ENCODE assay signal across 19 mouse cellular contexts in the genomic region with DNA sequence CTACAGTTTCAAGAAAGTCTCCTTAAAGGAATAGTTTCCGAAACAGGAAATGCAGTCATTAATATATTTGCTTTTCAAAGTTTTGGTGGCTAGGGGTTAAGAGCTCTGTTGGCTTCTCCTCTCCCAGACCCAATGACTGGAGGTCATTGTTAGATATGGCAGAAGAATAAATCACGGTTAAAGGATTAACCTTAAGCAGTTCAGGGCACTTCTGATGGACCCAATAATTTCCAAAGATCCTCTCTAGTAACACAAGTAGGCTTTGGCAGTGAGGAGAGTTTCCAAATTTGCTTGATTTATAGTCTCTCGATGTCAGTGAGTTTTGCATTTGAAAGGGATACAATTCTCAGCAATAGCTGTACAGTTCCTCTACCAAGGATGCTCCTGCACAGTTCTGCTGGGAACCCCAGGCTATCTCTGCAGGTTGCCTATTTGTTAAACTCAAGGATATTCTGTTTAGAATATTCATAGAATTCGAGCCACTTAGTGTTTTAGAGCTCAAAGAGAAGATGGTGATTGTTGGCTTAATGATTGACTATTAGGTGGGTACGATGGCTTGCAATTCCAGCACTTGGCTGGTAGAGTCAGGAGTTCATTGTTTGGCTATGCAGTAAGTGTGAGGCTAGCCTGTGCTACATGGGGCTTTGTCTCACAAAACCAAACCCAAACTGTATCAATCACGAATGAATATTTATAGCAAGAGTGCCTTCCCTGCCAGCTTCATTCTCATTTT. TPM values are rescaled to one million over a fixed set of nuclear protein-coding genes. Genes with fewer than 3 reads are reported as not detected.
DNase-seq lines count a peak whose midpoint lies in the region; ATAC-seq and TF ChIP-seq lines count a peak whose summit lies in the region.
"Had no signal": no experiment of that assay in that cellular context is flagged by ENCODE, and none has a peak within 500 bp of the region (broad histone marks: within the 10 kb centered on the region; RNA-seq: fewer than 3 reads in every experiment).

No protein-coding gene starts in this region.

- H3K4me1 ChIP-seq in hindbrain, embryonic 12.5 days: peaks cover 8% of the 10 kb centered on the region; the same call in 1 of the 2 replicates
- no peaks in the 10 kb centered on the region for H3K4me1 ChIP-seq in hindbrain, postnatal 0 days (ENCODE audit: insufficient read depth, low read length)
- peaks cover 4% of the 10 kb centered on the region; the same call in 1 of the 2 replicates for H3K4me1 ChIP-seq in midbrain, embryonic 11.5 days (ENCODE audit: control insufficient read depth, insufficient read depth, low read length)
- H3K4me1 ChIP-seq in midbrain, embryonic 10.5 days: peaks cover 15% of the 10 kb centered on the region
- peaks cover 10% of the 10 kb centered on the region for H3K4me1 ChIP-seq in forebrain, embryonic 16.5 days (replicated peaks; ENCODE audit: control insufficient read depth, insufficient read depth, low read length)

- no peaks in the 10 kb centered on the region for H3K9me3 ChIP-seq in hindbrain, embryonic 12.5 days (replicated peaks)
- no peaks in the 10 kb centered on the region for H3K9me3 ChIP-seq in hindbrain, postnatal 0 days (ENCODE audit: low read length)
- no peaks in the 10 kb centered on the region for H3K9me3 ChIP-seq in midbrain, embryonic 11.5 days (ENCODE audit: control insufficient read depth, low read length)
- 0 out of 2 replicates have a peak, but pooled peaks cover 5% of the 10 kb centered on the region for H3K9me3 ChIP-seq in midbrain, embryonic 10.5 days (replicated peaks)
- 0 out of 2 replicates have a peak, but pooled peaks cover 4% of the 10 kb centered on the region for H3K9me3 ChIP-seq in forebrain, embryonic 16.5 days (ENCODE audit: control insufficient read depth, low read length)
- H3K9me3 ChIP-seq: heart, embryonic 15.5 days had no signal

- peak; percentile 23; the same call in 1 of the 2 replicates for ATAC-seq in hindbrain, embryonic 12.5 days (ENCODE audit: low FRiP score)
- no peak for ATAC-seq in hindbrain, postnatal 0 days
- peak; percentile 58 for ATAC-seq in midbrain, embryonic 11.5 days (ENCODE audit: low FRiP score)
- no peak; the same call in 1 of the 2 replicates for ATAC-seq in forebrain, embryonic 16.5 days
- ATAC-seq: CD4-positive, CD25-positive, alpha-beta regulatory T cell, adult 4 months had no signal

- H3K36me3 ChIP-seq in hindbrain, embryonic 12.5 days: no peaks in the 10 kb centered on the region
- no peaks in the 10 kb centered on the region for H3K36me3 ChIP-seq in hindbrain, postnatal 0 days (ENCODE audit: insufficient read depth, low read length)
- no peaks in the 10 kb centered on the region for H3K36me3 ChIP-seq in midbrain, embryonic 11.5 days (ENCODE audit: control insufficient read depth, insufficient read depth, low read length)
- no peaks in the 10 kb centered on the region for H3K36me3 ChIP-seq in midbrain, embryonic 10.5 days
- H3K36me3 ChIP-seq in forebrain, embryonic 16.5 days (ENCODE audit: control insufficient read depth, insufficient read depth): no peaks in the 10 kb centered on the region
- H3K36me3 ChIP-seq: embryonic facial prominence, embryonic 10.5 days; heart, embryonic 15.5 days; limb, embryonic 15.5 days had no signal

- H3K27ac ChIP-seq in hindbrain, embryonic 12.5 days: no peak overlapping the region
- no peak overlapping the region for H3K27ac ChIP-seq in hindbrain, postnatal 0 days
- no peak overlapping the region for H3K27ac ChIP-seq in midbrain, embryonic 11.5 days (ENCODE audit: low read depth, low read length)
- no peak overlapping the region for H3K27ac ChIP-seq in midbrain, embryonic 10.5 days (replicated peaks)
- peak overlapping the region; percentile 53; the same call in 1 of the 2 replicates for H3K27ac ChIP-seq in forebrain, embryonic 16.5 days (ENCODE audit: low read length)
- H3K27ac ChIP-seq: embryonic facial prominence, embryonic 10.5 days; gastrocnemius, adult 2 months; heart, embryonic 15.5 days; limb, embryonic 15.5 days had no signal

- H3K27me3 ChIP-seq in hindbrain, embryonic 12.5 days: no peaks in the 10 kb centered on the region
- no peaks in the 10 kb centered on the region for H3K27me3 ChIP-seq in hindbrain, postnatal 0 days (ENCODE audit: insufficient read depth, low read length)
- H3K27me3 ChIP-seq in midbrain, embryonic 11.5 days (ENCODE audit: control insufficient read depth, insufficient read depth, low read length): no peaks in the 10 kb centered on the region
- peaks cover 4% of the 10 kb centered on the region; the same call in 1 of the 2 replicates for H3K27me3 ChIP-seq in midbrain, embryonic 10.5 days (ENCODE audit: low read depth, poor library complexity, severe bottlenecking)
- no peaks in the 10 kb centered on the region for H3K27me3 ChIP-seq in forebrain, embryonic 16.5 days (replicated peaks; ENCODE audit: control insufficient read depth, insufficient read depth, low read length)
- H3K27me3 ChIP-seq: heart, embryonic 15.5 days; limb, embryonic 15.5 days had no signal

- H3K9ac ChIP-seq in hindbrain, embryonic 12.5 days: no peak overlapping the region
- no peak overlapping the region for H3K9ac ChIP-seq in hindbrain, postnatal 0 days (replicated peaks; ENCODE audit: low read length)
- H3K9ac ChIP-seq in midbrain, embryonic 11.5 days (ENCODE audit: low read length): no peak overlapping the region
- no peak overlapping the region for H3K9ac ChIP-seq in forebrain, embryonic 16.5 days (replicated peaks; ENCODE audit: low read depth, low read length)
- H3K9ac ChIP-seq: heart, embryonic 15.5 days; limb, embryonic 15.5 days had no signal

- no peak for DNase-seq in hindbrain, postnatal 0 days (ENCODE audit: low spot score)
- DNase-seq in midbrain, embryonic 11.5 days (ENCODE audit: low spot score, missing footprints): no peak
- no peak for DNase-seq in midbrain, embryonic 10.5 days (ENCODE audit: low spot score)
- no peak for DNase-seq in urinary bladder, postnatal 10 days (ENCODE audit: low spot score)
- DNase-seq in left cerebral cortex, postnatal 36 days (ENCODE audit: low spot score in 2 of 2): no peak
- DNase-seq: adrenal gland, postnatal 36 days; gastrocnemius, adult 2 months; heart, adult 18-20 months; lung, adult 18-20 months; lung, postnatal 4 days had no signal

- H3K4me2 ChIP-seq in hindbrain, embryonic 12.5 days (replicated peaks): no peak overlapping the region
- H3K4me2 ChIP-seq in hindbrain, postnatal 0 days (ENCODE audit: low read depth, low read length): no peak overlapping the region
- H3K4me2 ChIP-seq in midbrain, embryonic 11.5 days: no peak overlapping the region
- H3K4me2 ChIP-seq in forebrain, embryonic 16.5 days (ENCODE audit: low read length): no peak overlapping the region
- H3K4me2 ChIP-seq: heart, embryonic 15.5 days; limb, embryonic 15.5 days had no signal

- no peak overlapping the region for H3K4me3 ChIP-seq in hindbrain, embryonic 12.5 days
- no peak overlapping the region for H3K4me3 ChIP-seq in hindbrain, postnatal 0 days (ENCODE audit: low read length)
- no peak overlapping the region for H3K4me3 ChIP-seq in midbrain, embryonic 11.5 days (ENCODE audit: low read depth, low read length)
- no peak overlapping the region for H3K4me3 ChIP-seq in midbrain, embryonic 10.5 days
- H3K4me3 ChIP-seq in forebrain, embryonic 16.5 days (replicated peaks; ENCODE audit: low read length): no peak overlapping the region
- H3K4me3 ChIP-seq: embryonic facial prominence, embryonic 10.5 days; gastrocnemius, adult 2 months; heart, embryonic 15.5 days; limb, embryonic 15.5 days had no signal

- no peak for TF ChIP-seq CTCF in hindbrain, postnatal 0 days (IDR thresholded peaks at IDR 0.05; ENCODE audit: low read depth)

- intact Hi-C loops in left cerebral cortex, postnatal 36 days (cut with DNase I): no loop called here

- WGBS in hindbrain, embryonic 12.5 days: 69% methylated on average over 6 of the region's 6 CpGs
- 59% methylated on average over 6 of the region's 6 CpGs for WGBS in hindbrain, postnatal 0 days
- WGBS in midbrain, embryonic 11.5 days: 74% methylated on average over 6 of the region's 6 CpGs
- WGBS in midbrain, embryonic 10.5 days: 84% methylated on average over 6 of the region's 6 CpGs
- WGBS in forebrain, embryonic 16.5 days: 56% methylated on average over 6 of the region's 6 CpGs

RNA-seq across cellular contexts. Expression of a gene that starts 1.8 kb away (rescaled TPM):
- polyA plus RNA-seq in hindbrain, embryonic 12.5 days (2016; fragmentation: Nextera tagmentation; extraction: Ambion mirVana): not detected in 2 replicates
- not detected in 2 replicates for total RNA-seq in hindbrain, postnatal 0 days (2014; rRNA removed)
- not detected in 2 replicates for polyA plus RNA-seq in hindbrain, postnatal 0 days (2015; fragmentation: Nextera tagmentation; extraction: Ambion mirVana)
- polyA plus RNA-seq in midbrain, embryonic 11.5 days (2014; fragmentation: Nextera tagmentation; extraction: Ambion mirVana): not detected in 2 replicates
- not detected in 2 replicates for polyA plus RNA-seq in midbrain, embryonic 10.5 days (2016; fragmentation: Nextera tagmentation; extraction: Ambion mirVana)
- not detected in 2 replicates for polyA plus RNA-seq in forebrain, embryonic 16.5 days (2015; fragmentation: Nextera tagmentation; extraction: Ambion mirVana)
- not detected for total RNA-seq in left cerebral cortex, postnatal 36 days (2021)
- total RNA-seq: adrenal gland, postnatal 36 days; gastrocnemius, adult 2 months; heart, adult 18-20 months had no signal
- polyA plus RNA-seq: CD4-positive, CD25-positive, alpha-beta regulatory T cell, adult 4 months; embryonic facial prominence, embryonic 10.5 days; heart, embryonic 15.5 days; intestine, embryonic 14.5 days; limb, embryonic 15.5 days; neural tube, embryonic 14.5 days; urinary bladder, adult 2 months had no signal

Comparison
In these comparisons a context has a peak if more than half of its experiments do, and no peak if none do; other contexts are left out.
1. ATAC-seq: peak in hindbrain, embryonic 12.5 days (single experiment) and midbrain, embryonic 11.5 days (single experiment); none in hindbrain, postnatal 0 days (single experiment) and forebrain, embryonic 16.5 days (single experiment).